ENCODE assay signal across 11 mouse cellular contexts in the genomic region with DNA sequence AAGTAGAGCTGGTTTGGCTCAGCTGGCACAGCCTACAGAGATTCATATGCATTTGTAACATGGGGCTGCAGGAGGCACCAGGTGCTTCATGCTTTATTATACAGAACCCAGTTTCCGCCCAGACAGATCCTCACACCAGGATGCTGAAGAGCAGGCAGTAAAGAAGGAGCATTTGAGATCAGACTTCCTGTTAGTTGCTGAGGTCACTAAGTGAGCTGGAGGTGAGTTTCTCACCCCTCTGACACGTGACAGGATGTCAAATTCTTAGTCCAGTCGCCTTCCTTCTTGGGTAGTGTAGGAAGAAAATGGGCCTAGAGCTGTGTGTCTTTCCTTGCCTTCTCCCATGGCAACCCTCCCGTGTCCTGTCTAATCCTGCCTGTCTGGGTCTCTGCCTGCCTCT.
"Had no signal": no experiment of that assay in that cellular context is flagged by ENCODE, and none has a peak within 500 bp of the region (broad histone marks: within the 10 kb centered on the region; RNA-seq: fewer than 3 reads in every experiment).

No protein-coding gene starts in this region.

- H3K9me3 ChIP-seq: limb, embryonic 15.5 days had no signal

- H3K27ac ChIP-seq: left cerebral cortex, adult 2 months; limb, embryonic 15.5 days; liver, embryonic 14.5 days had no signal

- H3K27me3 ChIP-seq: limb, embryonic 15.5 days had no signal

- H3K4me1 ChIP-seq: limb, embryonic 15.5 days had no signal

- H3K36me3 ChIP-seq: limb, embryonic 15.5 days had no signal

- ATAC-seq: lung, postnatal 0 days; midbrain, embryonic 16.5 days had no signal

- H3K4me2 ChIP-seq: limb, embryonic 15.5 days had no signal

- H3K4me3 ChIP-seq: left cerebral cortex, adult 2 months; limb, embryonic 15.5 days had no signal

- H3K9ac ChIP-seq: limb, embryonic 15.5 days; liver, embryonic 14.5 days had no signal

- DNase-seq: kidney, adult 18-20 months; kidney, postnatal 14 days; lung, adult 2 months; lung, postnatal 36 days; thymus, adult 18-20 months; thymus, postnatal 14 days had no signal
